Mouse (Mus musculus): ENCODE results near the gene Eefsec.

The Eefsec gene

DNA sequence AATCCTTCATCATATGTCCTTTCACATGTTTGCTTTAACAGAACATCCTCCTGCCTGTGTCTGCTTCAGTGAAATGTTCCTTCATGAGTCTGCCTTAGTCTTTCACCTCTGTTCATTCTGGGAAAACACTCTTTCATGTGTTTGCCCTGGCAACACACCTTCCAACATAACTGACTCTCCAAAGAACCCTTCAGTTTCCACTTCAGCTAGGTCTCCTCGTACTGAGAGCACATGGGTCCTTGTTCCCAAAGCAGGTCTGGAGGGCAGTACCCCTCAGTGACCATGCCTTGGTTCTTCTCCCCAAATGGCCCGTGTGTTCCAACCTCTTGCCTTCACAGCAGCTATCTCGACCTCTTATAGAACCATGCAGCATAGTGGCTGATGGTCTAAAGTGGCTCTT lies 179.3 kb downstream of the Eefsec start:
- DNase-seq (ENCODE audit: extremely low spot score, low read depth, low spot score), result no peak

DNA sequence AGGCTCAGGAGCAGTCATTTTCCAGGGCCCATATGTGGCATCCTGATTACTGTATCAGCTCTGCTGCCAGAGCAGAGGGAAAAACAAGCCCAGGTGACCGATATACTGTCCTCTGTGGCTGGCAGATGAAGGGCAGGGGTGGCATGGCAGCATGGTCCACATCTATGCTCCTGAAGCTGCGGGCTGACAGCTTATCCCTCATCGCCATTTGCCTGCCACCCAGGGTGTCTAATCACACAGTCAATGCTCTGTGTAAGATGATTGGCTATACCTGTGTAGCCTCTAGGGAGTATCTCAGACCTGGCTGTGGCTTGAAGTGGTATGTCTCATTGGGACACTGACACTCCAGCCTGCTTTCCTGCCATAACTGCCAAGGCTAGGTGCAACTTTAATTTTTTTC lies 180.3 kb downstream of the Eefsec start:
- DNase-seq (ENCODE audit: extremely low spot score, low read depth, low spot score), result no peak

DNA sequence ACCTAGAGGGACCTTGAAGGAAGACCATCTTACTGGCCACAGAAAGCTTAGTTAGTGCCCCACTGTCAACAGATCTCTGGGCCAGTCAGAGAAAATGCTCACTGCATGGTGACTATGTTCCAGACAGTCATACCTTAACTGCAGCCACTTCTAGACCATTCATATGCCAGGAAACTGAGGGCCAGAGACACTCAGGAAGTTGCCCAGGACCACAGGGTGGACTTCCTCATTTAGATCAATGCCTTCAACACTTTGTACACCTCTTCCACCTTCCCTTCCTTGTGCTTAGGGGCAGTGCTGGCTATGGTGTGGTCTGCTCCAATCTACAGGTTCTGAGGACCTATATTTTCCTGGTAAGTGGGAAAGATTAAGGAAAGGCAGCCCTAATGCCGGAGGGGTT lies 181.0 kb downstream of the Eefsec start:
- DNase-seq (ENCODE audit: extremely low spot score, low read depth, low spot score), result no peak

DNA sequence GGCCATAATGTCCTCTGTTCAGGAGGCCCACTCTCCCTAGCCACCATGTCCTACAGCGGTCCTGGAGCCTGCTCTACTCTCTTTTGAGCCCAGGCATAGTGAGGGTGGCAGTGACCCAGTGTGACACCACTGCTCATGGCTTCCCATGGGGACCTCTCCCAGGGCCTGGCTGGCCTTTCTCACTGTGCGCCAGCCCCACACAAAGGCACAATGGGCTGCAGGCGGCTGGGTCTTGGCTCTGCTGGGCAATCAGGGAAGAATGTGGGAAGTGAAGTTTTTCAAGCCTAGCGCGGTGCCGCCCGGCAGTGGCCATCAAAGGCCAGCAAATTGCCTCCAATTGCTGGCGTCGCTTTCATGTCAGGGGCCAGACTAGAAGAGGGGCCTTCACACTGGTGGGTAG lies 184.2 kb downstream of the Eefsec start:
- DNase-seq (ENCODE audit: extremely low spot score, low read depth, low spot score), result no peak

DNA sequence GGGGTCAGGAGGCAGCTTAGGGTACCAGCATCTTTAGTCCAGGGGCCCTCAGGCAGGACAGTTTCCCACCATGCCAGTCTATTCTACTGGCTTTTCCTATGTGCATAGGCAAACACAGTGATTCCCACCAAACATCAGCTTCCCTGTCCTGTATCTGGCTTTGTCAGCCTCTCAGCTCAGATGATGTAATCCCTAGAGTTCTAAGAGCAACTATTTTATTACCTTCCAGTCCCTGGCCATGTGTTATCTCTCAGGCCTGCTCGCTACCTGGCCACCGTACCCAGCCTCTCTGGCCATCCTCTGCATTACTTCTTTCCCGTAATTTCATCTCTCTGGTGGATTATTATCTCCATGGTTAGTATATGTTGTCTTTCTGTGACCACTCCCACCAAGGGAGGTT lies 185.7 kb downstream of the Eefsec start:
- no peak for DNase-seq (ENCODE audit: extremely low spot score, low read depth, low spot score)

DNA sequence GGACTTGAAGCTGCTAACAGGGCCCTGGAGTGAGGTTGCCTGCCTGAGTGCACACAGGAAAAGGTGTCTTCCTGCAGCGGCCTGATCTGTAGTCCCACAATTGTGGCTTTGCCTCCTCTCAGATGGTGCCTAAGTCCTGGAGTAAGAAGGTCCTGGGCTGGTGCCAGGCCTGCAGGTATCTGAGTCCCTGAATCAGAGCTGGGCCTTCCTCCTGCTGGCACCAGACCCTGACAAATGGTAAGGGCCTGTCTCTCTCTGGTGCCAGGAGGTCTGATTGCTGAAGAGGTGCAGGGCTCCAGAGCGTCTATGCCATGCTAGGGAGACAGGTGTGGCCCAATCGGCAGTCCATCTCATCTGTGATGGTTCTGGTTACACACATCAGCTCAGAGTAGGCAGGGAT lies 186.7 kb downstream of the Eefsec start:
- DNase-seq (ENCODE audit: extremely low spot score, low read depth, low spot score), result no peak

DNA sequence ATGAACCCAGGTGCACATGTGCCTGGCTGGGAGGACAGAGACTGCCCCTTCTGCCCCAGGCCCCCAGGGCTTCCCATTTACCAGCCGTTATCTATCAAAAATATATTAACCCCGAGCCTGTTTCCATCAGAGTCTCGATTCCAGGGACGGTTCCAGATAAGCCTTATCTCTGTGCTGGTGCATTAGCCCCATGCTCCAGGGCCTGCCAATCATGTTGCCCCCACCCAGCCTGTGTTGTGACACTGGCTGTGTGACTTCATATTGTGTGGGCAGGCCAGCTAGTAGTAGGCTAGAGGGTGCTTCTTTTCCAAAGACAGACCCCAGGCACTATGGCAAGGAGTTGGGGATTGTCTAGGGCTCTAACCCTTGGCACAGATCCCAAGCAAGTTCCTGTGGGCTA lies 190.9 kb downstream of the Eefsec start:
- no peak for DNase-seq (ENCODE audit: extremely low spot score, low read depth, low spot score)

DNA sequence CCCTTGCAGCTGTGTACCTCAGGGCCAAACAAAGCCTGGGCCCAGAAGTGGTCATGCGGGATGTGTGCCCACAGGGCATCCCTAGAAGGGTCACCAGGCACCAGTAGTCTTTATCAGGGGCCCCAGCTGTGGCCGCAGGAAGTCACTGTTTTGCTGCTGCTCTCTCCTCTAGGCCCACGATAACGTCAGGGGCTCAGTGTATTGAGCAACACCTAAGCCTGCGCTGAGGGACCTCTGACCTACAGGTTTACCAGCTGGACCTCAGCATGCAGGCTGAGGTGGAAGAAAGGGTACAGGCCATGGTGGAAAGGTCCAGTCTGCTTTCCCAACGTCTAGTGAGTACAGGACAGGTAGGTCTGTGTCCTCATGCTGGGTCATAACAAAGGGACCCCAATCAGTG lies 192.3 kb downstream of the Eefsec start:
- DNase-seq (ENCODE audit: extremely low spot score, low read depth, low spot score), result no peak

DNA sequence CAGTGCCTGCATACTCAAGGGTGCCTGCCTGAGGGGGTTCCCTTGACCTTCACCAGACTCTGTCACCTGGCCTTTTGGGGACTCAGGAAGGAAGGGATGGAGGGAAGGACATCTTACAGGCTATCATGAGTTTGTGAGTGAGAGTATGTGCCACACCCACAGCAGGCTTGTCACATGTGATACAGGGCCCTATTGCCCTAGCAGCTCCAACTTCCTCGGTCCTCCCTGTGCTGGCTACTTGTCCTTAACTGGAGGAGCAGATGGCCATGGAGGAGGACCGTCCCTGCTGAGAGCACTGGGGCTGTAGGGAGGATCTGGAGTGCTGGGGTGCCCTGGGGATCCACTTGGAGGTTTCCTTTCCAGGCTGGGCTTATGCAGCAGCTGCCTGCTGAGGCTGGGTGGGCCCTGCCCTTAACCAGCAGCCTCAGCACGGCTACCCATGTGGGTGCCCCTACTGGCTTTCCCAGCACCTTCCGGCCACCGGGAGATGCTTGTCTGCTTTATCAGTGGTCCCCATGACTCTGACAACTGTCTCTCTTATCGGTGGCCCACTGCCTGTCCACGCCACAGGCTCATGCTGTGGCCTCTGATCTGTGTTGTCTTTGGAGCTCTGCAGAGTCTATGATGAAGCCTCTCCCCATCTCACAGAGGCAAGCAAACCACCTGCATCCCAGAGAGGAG lies 194.4 kb downstream of the Eefsec start:
- no peak for DNase-seq (ENCODE audit: extremely low spot score, low read depth, low spot score)

DNA sequence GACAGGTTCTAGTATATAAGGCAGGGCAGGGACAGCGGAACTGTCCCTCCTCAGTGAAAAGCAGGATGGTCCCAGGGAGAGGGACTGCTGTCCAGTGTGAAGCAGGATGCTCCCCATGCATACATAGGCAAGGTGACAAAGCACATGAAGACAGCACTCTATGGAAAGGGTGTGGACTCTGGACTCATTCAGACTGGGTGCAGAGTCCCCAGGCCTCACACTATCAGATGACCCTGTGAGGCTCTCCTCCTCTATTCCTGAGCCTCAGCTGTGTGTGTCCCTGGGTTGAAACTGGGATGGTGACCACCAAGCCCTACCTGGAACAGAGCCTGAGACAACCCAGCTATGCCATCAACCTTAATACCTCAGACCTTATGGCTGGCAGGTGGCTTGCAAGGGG lies 194.9 kb downstream of the Eefsec start:
- no peak for DNase-seq (ENCODE audit: extremely low spot score, low read depth, low spot score)

DNA sequence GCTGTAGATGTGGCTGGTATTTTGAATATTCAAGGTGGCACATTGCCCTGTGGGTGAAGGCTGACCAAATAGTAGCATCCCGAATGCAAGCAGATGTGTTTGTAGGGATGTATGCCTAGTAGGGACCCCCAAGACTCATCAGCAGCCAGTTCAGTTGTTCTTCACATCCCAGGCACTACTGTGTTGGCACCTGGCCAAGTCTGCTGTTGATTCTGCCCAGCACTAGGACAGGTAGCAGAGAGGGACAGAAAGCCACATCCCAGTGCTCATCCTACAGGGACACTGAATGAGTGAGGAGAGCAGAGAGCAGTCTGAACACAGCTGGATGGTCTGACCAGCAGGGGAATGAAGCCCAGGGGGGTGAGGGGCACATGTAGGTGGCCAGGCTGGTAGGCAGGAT lies 197.1 kb downstream of the Eefsec start:
- no peak for DNase-seq (ENCODE audit: extremely low spot score, low read depth, low spot score)

DNA sequence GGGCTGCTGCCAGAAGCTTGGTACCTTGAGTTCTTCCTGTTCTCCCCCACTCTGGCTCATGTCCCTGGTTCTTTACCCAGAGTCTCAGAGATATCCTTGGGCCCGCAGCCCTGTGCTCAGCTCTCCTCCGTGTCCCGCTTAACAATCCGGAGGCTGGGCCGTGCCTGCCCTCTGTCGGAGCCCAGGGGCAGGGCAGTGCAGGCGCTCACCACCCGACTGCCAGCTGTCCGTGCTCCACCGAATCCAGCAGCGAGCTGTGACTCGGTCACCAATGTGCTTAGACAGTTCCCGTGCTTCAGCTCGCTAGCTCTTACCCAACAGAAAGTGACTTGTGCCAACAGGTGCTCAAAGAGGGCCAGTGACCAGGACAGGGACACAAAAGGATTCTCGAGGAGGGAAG lies 203.7 kb downstream of the Eefsec start:
- peak; percentile 22 for DNase-seq (ENCODE audit: extremely low spot score, low read depth, low spot score)

DNA sequence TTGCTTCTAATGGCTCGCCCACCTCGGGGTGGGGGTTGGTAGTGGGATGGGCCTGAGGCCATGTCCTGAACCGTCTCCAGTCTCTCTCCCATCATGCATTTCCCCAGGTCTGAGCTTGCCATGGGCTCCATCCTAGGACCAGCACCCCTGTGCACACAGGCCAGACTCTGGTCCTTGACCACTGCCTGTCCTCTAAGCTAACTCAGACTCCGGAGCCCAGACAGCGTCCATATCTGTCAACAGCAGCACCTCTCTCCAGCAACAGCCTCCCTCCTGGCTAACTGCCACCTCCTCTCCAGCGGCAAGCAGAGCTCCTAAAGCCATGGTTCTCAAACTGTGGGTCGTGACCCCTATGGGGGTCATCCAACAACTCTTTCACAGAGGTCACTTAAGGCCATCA lies 209.8 kb downstream of the Eefsec start:
- no peak for DNase-seq (ENCODE audit: extremely low spot score, low read depth, low spot score)

DNA sequence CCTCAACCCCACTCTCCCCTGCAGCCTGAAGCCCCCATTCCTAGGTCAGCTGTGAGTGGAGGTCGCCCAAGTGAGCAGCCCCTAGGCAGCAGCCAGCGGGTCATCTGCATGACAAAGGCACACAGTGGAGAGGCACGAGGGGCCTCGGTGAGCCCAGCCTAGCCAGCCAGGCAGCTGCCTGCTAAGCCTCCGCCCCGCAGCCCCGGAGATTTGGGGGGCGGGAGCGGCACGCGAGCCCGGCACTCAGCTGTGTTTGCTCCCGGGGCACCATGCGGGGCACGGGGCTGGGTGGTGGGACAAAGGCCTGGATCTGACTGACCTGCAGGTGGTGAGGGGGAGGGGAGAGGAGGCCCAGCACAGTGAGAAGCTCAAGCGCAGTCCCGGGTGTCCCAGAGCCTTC lies 210.4 kb downstream of the Eefsec start:
- DNase-seq (ENCODE audit: extremely low spot score, low read depth, low spot score), result no peak

DNA sequence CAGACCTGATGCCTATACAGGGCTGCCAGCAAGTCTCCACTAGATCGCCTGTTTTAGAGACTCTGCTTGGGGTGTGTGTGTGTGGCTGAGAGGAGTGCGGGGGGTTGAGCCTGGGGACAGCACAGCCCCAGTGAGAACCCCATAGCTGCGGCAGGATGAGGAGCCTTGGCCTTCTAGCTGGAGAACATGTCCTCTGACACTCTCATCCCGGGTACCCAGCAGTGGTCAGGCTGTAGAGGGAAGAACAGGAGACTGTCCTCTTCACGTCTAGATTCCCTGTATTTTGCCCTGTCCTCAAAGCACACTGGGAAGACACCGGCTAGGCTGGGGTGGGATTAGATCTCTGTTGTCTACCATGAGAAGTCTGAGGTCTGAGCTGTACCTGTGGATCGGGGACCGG lies 210.9 kb downstream of the Eefsec start:
- DNase-seq (ENCODE audit: extremely low spot score, low read depth, low spot score), result no peak

DNA sequence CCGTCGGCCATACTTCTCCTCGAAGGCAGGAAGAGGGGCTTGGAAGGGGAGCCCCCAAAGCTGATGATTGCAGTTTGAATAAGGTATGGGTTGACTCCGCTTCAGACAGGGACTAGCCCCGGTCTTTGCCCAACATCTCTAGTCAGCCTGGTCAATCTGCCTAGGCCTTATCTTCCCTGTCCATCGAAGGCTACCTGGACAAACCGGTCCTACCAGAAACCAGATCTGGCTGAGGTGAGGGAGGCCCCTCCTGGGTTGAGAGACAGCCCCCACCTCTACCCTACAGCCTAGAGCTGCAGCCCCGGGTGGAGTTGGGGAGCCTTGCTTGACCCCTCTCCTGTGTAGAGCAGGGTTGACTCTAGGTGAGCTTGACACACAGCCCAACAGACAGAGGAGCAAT lies 212.3 kb downstream of the Eefsec start:
- DNase-seq (ENCODE audit: extremely low spot score, low read depth, low spot score), result no peak

DNA sequence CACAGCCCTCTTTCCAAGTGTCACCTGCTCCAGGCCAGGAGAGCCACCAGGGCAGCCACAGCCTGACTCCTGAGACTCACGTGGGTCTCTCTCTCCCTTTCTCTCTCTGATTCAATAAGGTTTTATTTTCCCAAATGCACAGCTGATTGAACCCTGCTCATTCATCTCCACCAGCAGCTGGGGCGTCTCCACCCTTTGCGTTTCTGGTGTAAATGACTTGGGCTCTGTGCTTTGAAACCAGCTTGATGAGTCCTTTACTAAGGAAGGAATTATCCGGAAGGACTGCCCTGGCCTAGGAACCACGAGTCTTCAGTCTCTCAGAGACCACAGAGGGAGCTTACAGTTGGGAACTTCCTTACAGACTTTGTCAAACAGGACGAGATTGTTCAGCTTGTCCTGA lies 214.1 kb downstream of the Eefsec start:
- no peak for DNase-seq (ENCODE audit: extremely low spot score, low read depth, low spot score)

DNA sequence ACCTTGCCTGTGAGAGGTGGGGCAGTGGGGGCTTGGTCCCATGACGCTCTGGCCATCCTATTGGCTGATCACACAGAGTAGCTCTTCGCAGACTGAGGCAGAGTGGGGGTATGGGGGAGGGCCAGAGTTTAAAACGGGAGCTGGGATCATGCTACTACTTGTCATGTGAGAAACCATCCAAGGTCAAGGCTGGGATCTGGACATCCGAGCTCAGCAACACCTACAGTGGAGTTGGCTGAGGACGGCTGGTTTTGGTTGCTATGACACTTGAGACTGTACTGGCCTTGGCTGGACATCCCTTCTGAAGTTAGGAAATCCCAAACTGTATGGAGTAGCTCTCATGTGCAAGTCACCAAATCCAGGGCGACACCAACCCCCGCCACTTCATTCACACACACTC lies 214.5 kb downstream of the Eefsec start:
- DNase-seq (ENCODE audit: extremely low spot score, low read depth, low spot score), result no peak

DNA sequence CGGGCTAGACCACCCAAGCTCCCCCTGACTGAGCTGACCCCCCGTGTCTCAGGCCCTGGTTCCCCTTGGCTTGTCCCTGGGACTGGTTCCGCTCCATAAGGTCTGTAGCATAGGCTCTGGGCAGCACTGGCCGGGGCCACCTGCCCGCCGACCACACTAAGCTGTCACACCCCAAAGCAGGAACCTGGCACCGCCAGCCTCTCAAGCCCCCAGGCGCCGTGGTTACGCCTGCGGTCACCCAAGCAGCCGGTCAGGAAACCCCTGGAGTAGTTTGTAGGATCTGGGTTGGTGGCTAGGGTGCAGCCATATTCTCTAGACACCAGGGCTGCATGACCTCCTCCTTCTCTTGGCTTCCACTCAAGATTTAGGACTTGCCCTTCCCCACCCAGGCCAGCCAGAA lies 217.1 kb downstream of the Eefsec start:
- no peak for DNase-seq (ENCODE audit: extremely low spot score, low read depth, low spot score)

DNA sequence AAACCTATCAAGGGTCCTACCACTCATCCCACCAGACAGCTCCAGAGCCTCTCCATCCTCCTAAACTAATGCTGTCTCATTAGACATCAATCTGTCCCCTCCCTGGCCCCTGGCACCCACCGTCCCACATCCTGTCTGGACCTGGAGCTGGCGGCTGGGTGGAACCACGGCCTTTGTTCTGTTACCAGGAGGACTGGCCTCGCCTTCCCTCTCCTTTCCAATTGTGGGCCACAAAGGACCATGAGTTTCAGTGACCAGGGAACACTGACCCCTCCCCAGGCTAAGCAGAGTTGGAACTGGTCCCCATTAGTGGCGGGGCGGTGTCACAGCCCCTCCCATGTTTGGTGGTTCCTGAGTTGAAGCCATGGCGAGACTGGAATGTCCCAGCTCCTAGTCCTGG lies 218.8 kb downstream of the Eefsec start:
- no peak for DNase-seq (ENCODE audit: extremely low spot score, low read depth, low spot score)

DNA sequence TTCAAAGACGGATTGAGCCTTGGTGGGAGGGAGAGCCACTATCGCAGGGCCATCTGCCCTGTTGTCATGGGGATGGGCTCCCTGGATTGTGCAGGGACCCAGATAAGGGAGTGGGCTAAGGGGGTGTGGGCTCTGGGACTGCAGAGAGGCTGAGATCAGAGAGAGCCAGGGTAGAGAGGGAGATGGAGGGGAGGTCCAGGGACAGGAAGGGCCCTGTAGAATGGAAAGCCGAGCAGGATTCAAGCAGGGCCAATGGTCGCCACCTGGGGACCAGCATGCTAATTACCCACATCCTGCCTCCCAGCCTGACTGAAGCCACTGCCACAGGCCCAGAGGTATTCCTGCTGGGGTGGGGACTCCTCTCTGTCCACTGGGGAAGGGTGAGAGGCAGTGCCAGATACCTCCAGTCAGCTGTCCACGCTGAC lies 219.8 kb downstream of the Eefsec start:
- DNase-seq (ENCODE audit: extremely low spot score, low read depth, low spot score), result no peak

DNA sequence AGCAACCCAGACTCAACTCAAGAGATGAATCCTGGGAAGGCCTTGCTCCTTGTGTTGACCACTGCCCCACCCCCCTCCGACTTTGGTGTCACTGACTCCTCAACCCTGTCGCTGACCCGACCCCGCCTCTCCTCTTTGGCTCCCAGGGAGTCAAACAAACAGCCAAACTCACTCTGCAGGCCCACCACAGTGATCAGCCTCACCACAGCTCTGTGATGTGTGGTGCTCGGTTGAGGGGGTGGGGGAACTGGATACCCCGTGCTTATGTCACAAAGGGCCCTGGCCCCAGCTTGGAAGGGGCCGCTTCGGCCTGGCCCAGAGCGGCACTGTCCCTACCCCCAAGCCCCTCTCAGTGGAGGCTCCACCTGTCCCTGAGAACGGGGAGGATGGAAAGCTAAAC lies 224.4 kb downstream of the Eefsec start, which contains the start of gene Dnajb8:
Gene Dnajb8 (plus strand): TSS at position 301 of the 400 bp plus-strand sequence.
- DNase-seq (ENCODE audit: extremely low spot score, low read depth, low spot score), result no peak

DNA sequence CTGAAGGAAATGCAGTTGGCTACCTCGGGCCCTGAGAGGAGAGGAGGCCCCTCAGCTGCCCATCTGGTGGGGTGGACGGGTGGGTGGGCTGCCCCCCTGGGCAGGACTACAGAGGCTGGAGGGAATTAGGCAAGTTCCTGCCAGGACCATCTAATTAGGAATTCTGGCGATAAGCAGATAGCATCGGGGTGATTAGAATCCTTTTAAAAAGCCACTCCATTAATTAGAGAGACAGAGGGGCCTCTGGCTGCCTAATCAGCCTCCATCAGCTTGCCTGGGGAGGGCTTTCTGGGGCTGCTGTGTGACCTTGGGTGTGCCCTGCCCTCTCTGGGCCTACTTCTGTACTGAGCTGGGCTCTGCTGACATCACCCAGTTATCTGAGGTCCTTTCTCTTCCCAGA lies 227.2 kb downstream of the Eefsec start:
- no peak for DNase-seq (ENCODE audit: extremely low spot score, low read depth, low spot score)

Data from hindlimb bud, embryonic 11.5 days (tissue).